Mouse (Mus musculus) brain, adult 2 months (tissue): Measurements from ENCODE around the gene Per2.
"Not testable (repeated sequence)": the region's sequence is repeated elsewhere in the genome, so short reads cannot be mapped to it uniquely, and the experiment has no call there.

Experiments used
- DNase-seq: peaks from one replicate; pipeline ENCODE4 v3.0.0; 2011; ENCODE audit warnings: low read depth, low spot score

The Per2 gene

DNA sequence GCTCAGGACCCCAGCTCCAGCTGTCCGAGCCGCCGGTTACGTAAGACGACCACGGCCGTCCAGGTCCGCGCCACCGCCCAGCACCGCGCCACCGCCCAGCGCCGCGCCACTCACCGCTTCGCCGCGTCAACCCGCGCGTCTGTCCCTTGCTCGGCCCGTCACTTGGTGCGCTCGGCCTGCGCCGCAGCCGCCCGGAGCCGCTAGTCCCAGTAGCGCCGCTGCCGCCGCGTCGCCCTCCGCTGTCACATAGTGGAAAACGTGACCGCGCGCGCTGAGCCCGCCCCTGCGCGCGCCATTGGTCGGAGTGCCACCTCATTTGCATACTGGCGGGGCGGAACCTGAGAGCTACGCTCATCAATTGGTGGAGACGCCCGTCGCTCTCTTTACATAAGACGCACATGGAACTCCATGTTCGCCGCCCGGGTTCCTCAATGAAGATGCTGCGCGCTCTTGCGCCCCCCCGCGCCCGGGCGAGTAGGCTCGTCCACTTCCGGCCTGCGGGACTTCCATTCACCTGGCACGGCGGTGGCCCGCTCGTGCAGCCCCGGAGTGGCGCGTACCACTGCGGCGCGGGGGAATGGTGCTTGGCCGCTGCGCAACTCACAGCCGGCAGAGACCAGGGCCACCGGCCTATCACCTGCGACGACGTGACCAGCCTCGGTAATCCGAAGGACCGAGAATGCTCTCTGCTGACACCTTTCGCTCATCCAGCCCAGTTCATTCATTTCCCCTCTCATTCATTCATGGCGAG is at the start of gene Per2:
Per2 (minus strand) TSS at position 266 of the 751 bp plus-strand sequence.
- peak; percentile 100 for DNase-seq

DNA sequence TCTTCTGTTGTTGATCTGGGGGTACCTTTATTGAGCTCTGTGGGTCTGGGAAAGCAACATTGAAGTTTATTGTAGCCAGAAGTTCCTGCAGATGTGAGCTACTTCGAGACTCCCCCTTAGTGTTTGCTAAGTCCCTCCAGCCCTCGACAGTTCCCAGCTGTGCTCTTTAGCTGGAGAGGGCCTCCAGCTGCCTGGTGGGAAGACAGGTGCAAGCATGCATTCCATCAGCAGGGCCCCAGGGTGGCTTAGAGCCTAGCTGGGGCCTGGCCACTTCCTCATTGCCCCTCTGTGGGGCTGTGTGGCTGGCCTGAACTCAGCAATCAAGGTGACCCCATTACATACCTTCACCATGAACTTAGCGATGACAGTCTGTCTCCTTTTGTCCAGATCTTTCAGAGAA is 45.5 kb upstream of the Per2 start:
- DNase-seq, result no peak

DNA sequence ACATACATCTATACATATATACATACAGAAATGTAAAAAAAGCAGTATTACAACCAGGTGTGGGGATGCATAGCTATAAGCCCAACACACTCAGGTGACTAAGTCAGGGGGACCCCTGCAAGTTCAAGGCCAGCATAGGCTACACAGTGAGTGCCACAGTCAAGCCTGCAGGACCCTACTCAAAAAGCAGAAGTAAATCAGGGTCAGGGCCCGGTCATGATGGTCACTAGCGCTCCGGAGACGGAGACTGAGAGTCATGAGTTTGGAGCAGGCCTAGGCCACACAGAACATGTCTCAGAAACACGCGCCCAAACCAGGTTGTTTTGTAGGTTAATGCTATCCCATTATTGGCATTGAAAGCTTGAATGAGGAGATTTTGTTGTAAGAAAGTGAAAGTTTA is 39.5 kb upstream of the Per2 start:
- DNase-seq, result no peak

DNA sequence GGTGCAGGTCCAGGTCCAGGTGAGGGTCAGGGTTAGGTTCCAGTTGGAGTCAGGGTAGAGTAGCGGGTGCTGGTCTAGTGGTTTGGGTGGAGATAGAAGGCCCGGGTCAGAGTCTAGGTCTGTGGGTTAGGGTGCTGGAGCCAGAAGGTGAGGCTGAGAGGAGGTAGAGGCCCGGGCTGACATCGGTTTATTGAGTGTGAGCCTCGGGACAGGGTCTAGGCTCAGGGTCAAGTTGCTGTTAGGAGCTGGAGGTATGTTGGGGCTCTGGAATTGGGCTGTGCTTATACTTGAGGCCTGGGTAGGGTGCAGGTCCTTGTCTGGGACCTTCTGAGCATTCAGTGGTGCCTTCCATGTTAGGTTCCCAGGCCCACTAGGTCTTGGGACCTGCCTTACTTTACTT is 36.2 kb upstream of the Per2 start:
- DNase-seq, result no peak

DNA sequence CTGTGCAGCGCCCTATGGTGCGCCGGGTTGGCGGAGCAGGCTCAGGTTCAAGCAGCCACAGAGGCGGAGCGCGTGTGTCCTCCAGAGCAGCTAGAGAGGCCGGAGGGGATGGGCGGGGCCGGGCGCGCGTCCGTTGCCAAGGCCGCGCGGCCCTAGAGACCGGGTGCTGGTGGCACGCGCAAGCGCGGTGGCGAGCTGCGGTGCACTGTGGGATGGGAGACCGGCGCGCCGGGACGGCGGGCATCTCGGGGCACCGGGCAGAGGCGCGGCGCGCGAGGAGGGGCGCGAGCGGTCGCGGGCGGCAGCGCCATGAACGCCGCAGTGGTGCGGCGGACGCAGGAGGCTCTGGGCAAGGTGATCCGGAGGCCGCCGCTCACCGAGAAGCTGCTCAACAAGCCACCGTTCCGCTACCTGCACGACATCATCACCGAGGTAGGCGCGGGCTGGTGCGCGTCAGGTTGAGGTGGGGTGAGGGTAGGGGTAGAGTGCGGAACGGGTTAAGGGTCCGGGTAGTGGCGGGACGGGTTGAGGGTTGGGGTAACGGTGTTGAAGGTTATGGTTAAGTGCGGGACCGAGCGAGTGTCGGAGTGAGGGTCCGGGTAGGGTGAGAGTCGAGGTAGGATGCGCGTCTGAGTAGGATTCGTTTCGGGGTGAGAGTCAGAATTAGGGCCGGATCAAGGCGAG is 35.5 kb upstream of the Per2 start, which contains the start of gene Traf3ip1:
Traf3ip1 (plus strand) TSS at position 191 of the 684 bp plus-strand sequence.
- DNase-seq, result peak; percentile 97

DNA sequence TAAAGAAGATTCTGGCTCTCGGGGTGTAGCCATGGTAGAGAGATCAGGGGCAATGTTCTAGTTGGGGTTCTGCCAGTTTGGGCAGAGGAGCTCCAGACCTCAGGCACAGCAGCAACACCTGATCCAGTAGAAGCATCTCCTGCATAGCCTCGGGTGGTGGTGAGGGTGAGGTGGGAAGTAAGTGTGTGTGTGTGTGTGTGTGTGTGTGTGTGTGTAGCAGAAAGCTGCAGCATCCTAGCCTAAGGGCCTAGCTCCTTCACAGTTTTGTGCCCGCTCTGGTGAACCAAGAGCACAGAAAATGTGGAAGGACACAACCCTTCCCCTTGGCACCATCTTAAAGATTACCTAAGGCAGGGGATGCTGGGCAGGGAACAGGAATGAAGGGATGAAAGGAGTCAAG is 34.8 kb upstream of the Per2 start:
- DNase-seq, result peak; percentile 5

DNA sequence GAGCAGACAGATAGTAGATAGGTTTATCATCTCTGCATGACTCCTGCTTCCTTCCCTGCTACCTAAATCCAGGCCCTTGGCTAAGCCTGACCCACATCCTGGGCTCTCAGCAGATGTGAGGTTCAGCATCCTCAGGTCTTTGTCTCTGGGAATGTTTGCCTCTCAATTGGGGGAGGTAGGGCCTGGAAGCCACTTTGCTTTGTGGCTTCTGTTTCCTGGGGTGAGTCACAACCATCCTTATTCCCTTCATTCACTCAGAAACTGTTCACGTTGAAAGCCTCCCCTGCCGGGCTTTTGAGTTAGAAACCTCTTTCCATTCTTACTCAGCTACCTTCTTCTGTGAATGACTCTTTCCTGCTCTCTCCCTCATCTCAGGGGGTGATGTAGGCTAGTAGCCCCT is 33.6 kb upstream of the Per2 start:
- DNase-seq, result peak; percentile 14

DNA sequence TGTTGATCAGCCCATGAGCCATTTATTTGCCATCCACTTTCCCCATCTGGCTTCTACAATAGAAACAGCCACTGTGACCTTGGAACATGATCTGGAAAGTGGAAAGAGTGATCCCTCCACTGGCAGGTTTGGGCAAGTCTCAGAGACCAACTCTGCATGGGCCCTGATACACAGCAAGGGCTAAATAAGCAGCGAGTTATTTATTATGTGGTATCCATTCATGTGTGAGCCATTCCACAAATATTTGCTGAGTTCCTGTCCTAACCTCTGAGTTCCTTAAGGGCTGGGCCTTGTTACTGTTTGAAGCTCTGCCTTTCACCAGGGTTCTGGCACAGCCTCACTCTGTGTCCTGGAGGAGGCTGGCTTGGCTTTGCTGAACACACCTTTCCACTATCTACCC is 31.2 kb upstream of the Per2 start:
- DNase-seq, result no peak

DNA sequence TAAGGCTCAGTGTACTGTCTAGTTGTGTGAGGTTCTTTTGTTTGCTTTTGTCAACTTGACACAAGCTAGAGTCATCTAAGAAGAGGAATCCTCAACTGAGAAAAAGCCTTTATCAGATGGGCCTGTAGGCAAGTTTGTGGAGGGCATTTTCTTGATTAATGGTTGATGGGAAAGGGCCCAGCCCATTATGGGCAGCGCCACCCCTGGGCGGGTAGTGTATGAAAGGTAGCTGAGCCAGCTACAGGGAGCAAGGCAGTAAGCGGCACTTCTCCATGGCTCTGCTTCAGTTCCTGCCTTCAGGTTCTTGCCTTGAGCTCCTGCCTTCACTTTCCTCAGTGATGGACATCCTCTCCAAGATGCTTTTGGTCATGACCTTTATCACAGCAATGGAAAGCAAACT is 27.0 kb upstream of the Per2 start:
- no peak for DNase-seq

DNA sequence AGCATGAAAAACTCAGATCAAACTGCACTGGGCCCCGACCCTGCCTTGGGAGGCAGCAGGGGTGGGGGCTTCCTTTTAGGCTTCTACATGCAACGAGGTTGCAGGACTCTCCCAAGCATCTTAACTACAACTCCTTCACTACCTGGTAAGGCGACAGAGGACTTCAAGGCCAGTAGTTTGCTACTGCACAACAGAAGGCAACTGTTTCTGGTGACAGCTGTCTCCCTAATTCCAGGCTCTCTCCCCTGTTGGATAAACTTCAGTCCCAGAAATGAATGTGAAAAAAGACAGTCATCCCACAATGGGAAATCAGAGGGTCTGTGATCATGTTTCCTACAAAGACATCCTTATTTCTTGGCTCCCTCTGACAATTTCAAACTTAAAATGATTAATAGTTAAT is 26.3 kb upstream of the Per2 start:
- DNase-seq, result no peak

DNA sequence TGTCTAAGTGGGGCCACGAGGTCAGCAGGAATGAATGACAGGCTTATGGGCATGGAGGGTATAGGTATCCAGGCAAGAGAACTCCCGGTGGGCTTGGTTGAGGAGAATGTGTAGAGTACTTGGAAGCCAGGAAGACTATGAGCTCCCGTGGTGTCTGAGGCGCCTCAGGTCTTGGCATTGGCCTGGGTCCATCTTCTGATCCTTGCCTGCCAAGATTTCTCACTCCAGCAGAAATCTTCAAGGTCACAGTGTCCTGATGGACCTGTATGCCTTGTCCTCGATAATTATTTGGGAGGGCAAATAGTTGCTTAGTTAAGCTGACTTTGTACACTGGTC is 24.9 kb upstream of the Per2 start:
- no peak for DNase-seq

DNA sequence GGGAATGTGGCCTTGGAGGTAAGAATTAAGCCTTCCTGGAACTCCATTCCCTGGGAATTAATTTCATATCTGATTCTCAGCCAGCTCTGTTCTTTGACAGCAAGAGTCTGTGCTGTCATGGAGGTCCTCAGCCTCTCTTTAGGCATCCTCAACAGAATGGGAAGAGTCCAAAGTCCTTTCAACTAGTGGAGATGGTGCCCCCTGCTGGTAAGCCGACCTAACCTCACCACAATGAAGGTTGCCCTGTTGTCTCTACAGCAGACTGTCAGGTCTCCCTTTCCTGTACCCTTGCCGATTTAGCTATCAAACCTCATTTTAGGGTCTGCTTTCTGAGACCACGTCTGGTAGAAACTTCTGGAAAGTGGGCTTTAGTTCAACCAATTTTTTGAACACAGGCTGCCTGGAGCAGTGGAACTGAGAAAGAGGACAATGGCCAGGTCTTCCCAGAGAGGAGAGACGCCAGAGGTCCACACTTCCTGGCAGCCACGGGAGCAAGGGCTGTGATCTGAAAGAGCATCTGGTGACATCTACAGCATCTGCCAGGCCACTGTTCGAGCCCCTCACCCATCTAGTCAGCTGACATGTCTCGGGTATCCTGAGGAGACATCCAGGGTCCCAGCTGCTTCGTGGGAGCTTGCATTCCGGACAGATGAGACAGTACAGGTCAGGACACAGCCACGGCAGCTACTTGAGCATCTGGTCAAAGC is 24.3 kb upstream of the Per2 start:
- peak; percentile 87 for DNase-seq

DNA sequence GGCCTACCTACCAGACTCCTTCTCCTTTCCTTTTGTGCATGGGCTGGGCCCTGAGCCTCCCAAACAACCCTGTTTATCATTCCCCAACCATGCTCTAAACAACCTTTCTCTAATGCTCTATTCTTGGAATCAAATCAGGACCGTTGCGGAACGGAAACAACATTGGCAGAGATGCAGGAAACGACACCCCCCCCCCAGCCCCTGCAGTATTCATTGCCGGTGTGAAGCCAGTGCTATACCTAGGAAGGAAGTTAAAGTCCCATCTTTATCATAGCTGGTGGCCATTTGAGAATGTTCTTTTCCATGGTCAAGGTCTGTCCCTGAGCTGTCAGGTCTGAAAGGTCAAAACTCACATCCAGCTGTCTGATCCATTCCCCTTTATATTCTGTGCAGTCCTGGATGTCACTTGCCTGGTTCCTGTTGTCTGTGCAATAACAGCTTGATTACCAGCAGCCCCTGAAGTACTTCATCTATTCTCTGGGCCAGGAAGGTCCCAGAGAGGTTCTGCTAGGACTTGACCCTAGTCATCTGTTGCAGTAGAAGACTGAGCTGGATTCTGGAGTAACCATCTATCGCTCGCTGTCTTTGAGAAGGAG is 23.6 kb upstream of the Per2 start:
- DNase-seq, result no peak

DNA sequence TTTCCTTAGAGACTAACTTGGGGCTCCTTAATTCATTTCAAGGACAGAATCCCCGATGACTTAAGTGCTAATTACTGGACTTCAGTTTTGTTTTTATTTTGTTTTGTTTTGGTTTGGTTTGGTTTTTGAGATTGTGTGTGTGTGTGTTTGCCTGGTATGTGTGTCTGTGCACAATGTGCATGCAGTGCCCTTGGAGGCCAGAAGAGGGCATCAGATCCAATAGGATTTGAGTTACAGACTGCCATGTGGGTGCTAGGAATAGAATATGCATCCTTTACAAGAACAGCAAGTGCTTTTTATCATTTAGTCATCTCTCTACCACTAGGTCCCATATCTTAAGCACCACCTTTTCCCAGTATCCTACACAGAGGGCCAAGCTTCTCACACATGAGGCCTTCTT is 19.8 kb upstream of the Per2 start:
- no peak for DNase-seq

DNA sequence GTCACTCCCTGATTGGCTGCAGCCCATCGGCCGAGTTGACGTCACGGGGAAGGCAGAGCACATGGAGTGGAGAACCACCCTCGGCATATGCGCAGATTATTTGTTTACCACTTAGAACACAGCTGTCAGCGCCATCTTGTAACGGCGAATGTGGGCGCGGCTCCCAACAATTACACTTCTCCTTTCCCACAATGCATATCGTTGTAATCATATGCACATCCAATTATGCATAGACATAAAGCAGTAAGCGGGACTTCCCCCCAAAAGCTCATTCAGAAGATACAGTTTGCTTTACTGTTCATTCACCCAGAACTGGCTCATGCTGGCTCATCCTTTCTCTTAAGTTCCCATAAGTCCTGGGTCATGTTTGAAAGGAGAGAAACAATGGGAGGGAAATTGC is 19.0 kb upstream of the Per2 start:
- DNase-seq, result not testable (repeated sequence)

DNA sequence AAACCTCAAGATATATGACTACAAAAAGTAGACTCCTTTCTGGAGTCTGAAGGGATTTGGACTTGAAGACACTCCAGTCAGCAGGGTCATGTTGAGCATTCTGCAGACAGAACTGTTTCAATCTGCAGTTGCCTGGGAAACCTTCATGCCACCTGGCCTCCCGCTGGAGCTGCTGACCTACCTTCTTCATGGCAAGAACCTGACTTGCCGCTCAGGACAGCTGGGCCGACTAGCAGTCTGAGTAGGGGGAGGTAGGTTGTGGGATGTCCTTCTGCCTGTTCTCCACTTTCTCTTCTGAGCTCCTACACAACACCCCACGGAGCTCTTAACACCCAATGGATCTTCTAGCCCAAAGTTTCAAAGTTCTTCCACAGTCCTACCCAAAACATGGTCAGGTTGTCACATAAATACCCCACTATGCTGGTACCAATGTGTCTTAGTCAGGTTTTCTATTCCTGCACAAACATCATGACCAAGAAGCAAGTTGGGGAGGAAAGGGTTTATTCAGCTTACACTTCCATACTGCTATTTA is 10.8 kb upstream of the Per2 start:
- no peak for DNase-seq

DNA sequence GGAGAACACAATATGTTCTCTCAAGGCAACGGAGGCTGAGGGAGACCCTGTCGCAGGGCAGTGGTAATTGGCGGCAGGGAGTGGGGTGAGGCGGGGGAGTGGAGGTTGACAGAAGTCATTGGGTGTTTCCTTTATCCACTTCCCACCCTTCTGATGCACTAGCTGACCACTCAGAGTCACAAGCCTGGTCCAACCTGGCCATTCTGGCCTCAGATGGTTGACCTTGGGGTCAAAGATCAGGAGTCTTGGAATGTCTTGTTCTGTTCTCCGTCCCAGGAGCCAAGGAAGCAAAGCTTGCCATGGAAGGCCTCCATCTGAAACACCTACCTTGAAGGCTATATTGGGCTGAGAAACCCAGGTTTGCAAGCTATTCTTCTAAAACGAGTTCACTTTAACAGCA is 7.1 kb upstream of the Per2 start:
- DNase-seq, result no peak

DNA sequence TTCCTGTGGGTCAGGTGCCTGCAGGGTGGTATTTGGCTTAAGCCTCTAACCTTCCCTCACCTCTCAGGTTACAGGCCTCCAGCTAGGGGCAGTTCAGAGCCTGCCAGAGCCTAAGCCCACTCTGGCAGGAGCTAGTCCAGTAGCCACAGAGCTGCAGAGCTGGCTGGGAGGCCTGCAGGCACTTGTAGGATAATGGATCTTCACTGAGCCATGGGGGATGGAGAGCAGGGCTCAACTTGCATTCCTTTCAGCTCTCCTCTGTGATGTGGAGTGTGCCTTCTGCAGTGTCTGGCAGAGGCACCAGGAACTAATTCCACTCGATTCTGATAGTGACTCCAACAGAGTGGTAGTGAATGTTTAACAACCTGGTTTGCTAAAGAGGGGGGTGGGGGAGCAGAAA is 6.1 kb upstream of the Per2 start:
- no peak for DNase-seq

DNA sequence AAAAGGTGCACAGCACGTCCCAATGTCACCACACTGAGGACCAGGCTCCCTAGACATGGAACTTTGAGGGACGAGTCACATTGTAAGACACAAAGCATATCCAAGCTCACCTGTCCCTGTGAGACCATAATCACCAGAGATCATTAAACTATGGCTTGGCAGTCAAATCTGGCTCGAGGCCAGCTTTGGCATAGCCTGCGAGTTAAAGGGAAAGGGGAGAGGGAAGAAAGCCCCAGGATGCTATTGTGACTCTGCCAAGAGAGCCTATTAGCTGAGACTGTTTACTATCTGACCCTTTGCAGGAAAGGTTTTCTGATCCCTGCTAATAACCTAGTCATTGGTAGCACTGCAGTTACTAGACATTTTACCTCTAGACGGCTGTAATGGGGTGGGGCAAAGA is 5.3 kb upstream of the Per2 start:
- no peak for DNase-seq

DNA sequence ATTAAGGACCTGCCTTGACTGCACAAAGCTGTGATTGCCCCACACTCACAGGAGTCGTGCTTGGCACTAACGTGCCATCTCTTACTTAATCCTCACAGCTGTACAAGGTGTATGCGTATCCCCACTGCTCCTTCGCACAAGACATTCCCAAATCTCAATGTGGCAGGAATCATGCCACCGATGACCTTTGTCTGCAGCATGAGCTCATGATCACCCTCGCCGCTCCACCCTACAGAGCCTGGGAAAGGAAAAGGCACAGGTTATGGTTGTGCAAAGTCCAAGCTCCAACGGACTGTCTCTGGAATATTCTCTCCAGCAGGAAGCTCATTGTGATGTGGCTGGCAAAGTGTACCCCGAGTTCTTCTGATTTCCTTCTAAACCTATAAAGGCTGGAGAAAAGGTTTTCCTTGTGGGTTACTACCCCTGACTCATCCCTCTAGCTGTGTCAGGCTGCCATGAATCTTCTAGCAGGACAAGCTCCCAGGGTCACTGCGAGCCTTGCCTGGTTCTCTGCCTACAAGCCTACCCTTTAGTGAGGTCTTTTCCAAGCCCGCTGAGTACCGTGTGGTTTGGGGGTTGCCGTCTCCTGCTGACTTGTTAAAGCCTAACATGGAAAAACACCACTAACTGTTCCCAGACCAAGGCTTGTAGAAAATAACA is 4.3 kb upstream of the Per2 start:
- DNase-seq, result no peak

DNA sequence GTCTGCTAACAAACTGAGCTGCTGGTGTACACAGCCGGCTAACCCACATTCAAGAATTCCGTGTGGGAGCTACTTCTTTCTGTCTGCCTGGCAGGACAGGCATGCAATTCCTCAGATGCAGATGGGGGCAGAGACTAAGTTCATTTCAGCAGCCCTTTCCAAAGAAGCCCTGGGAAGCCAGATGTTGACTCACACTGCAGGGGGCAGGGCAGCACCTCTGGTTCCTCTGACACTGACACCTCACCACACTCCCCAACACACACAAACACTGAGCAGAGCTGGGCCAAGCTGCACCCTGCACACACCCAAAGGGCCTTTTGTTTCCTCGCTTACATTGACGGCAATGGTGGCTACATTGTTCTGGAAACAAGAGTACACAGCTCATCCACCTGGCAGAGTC is 1.4 kb upstream of the Per2 start:
- DNase-seq, result peak; percentile 33

DNA sequence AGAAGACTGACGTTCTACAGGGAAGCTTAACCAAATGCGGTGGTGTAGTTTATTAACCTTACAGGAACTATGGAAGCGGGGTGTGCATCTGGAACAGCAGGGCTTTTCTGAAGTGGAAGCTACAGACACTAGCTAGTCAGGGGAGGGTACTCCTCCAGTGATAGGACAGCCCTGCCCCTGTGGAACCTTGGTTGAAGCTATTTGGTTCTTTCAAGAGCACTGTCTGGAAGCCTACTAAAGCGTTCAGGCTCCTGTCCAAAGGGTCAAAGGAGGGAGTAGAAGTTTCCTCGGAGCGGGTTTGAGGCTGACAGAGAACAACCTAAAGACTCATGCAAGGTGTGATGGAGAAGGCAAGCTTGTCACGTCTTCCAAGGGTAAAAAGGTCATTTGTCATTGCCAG is 945 bp upstream of the Per2 start:
- DNase-seq, result no peak
